Mouse (Mus musculus): ENCODE measurements around the gene Psmb6.
"Not testable (repeated sequence)": the region's sequence is repeated elsewhere in the genome, so short reads cannot be mapped to it uniquely, and the experiment has no call there.

Psmb6 gene

GRCm38 (mm10) chr11:70570614-70571013 lies 45.4 kb downstream of the Psmb6 start:
- DNase-seq (ENCODE audit: low read depth): not testable (repeated sequence)

- no peak for DNase-seq (ENCODE audit: low read depth)
These were observed 46.5 kb downstream of the Psmb6 start for GRCm38 (mm10) chr11:70571641-70572040.

- no peak for DNase-seq (ENCODE audit: low read depth)
These were observed 47.3 kb downstream of the Psmb6 start for GRCm38 (mm10) chr11:70572348-70572902.

- DNase-seq (ENCODE audit: low read depth): peak; percentile 77
These were observed 48.7 kb downstream of the Psmb6 start for GRCm38 (mm10) chr11:70573872-70574271.

- peak; percentile 67 for DNase-seq (ENCODE audit: low read depth)
These were observed 52.0 kb downstream of the Psmb6 start for GRCm38 (mm10) chr11:70577201-70577600.
